Mouse (Mus musculus) gastrocnemius, postnatal 14 days (tissue): ENCODE measurements around the gene Gm3417. TPM values are rescaled to one million over a fixed set of nuclear protein-coding genes. Genes with fewer than 3 reads are reported as not detected.
A peak's percentile ranks its signal among the peaks of the same experiment; 100 is the strongest.
"Not testable (repeated sequence)": the region's sequence is repeated elsewhere in the genome, so short reads cannot be mapped to it uniquely, and the experiment has no call there.

Experiments
- DNase-seq: peaks from one replicate; pipeline ENCODE4 v3.0.0; 2021; ENCODE audit warnings: mixed read lengths
- intact Hi-C: fragments of 180-260 bp; cut with DNase I; formaldehyde crosslinking; loops from one replicate; pipeline ENCODE4 v1.15.1; 2025; ENCODE audit warnings: low total_unique reads
- total RNA-seq, 2 experiments: library from RNA; stranded (reverse); gene quantifications; 2 replicates each; pipeline ENCODE4 v1.2.3; 2021

The Gm3417 gene
- total RNA-seq, 2 experiments from 2014 or later, result not detected

DNA sequence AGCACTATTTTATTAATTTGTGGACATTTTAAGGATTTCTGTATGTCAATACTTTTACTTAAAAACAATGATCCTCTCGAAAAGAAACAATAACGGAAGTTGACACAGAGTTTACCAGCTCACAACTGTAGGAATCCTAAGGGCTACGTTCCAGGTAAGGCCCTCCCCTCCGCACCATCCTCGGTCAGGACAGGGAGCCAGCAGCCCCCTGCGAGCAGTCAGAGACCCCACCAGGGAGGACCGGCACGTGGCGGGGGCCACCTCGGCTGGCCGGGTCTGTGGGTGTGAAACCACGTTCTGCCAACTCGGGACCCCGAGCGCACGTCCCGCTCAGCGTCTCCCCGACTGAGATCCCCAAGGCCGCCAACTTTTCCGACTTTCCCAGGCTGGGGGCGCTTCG, 18.1 kb downstream of the Gm3417 start:
- intact Hi-C loops, result no loop called here
- DNase-seq, result peak; percentile 23

DNA sequence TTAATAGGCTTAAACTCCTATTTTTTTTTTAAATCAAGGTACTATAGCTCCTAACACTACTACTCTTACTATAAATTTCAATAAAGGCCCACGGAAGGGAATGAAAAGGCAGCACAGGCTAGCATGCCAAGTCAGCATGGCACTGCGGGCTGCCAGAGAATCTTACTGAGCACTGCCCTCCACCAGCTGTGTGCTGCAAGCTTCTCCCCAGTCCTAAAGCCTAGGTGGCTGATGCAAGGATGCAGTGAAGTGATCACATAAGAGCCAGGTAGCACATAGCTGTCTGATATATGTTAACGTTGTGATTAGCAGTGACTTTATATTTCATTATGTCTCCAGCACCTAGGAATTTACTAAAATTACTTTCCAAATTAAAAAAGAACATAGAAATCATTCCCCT, 18.6 kb downstream of the Gm3417 start:
- peak; percentile 18 for DNase-seq
- intact Hi-C loops, result no loop called here

GRCm38 (mm10) chr17:14958686-14959327, 19.8 kb downstream of the Gm3417 start:
- intact Hi-C loops, result no loop called here
- no peak for DNase-seq

DNA sequence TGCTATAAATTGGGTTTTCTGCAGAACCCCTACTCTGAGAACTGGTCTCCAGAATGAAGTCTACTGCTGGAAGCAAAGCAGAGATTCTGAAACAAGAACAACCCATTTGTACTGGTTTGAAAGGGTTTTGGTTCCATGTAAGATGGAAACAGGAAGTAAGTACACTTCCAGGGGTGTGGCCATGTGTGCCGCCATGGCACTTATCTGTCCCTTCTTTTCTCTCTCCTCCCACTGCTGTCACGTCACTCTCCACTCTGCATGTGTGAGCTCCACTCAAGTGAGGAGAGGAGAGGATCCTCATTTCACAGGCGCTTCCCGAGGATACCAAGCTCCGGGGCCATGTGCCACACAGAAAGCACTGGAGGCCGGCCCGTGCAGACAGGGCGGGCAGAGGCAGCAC, 25.1 kb downstream of the Gm3417 start:
- no peak for DNase-seq
- intact Hi-C loops, result no loop called here

DNA sequence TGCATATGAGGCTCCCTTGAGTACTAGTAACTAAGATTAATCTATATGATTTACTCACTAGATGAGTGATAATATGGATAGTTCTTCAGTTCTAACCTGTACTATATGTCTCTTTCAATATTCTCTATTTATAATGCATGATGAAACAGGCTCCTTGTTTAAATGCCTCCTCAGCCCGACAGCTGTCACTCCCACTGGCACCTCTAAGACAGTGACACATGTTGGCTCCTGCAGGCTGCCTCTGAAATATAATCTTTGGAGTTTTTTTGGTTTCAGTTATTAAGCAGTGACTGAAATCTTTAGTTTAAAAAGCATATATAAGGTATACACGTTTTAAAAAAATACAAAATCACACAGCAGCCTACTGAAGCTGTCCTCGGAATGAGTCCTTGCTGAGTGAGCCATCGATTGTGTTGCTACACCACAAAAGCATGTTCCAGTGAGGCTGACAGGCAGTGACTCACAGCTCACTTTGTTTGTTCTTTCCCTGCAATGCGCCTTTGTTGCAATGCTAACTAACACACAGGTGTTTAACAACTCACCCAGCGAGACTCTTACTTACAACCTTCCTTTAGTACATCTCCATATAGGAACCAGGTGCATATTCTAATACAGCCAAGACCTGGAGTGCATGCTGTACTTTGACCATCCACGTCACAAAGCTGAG, 29.3 kb downstream of the Gm3417 start:
- intact Hi-C loops, result no loop called here
- no peak for DNase-seq

- no peak for DNase-seq
- intact Hi-C loops, result no loop called here
Observed at GRCm38 (mm10) chr17:14944551-14944950, 34.0 kb downstream of the Gm3417 start.

- no peak for DNase-seq
- intact Hi-C loops, result no loop called here
Observed at GRCm38 (mm10) chr17:14943729-14944059, 34.9 kb downstream of the Gm3417 start.

DNA sequence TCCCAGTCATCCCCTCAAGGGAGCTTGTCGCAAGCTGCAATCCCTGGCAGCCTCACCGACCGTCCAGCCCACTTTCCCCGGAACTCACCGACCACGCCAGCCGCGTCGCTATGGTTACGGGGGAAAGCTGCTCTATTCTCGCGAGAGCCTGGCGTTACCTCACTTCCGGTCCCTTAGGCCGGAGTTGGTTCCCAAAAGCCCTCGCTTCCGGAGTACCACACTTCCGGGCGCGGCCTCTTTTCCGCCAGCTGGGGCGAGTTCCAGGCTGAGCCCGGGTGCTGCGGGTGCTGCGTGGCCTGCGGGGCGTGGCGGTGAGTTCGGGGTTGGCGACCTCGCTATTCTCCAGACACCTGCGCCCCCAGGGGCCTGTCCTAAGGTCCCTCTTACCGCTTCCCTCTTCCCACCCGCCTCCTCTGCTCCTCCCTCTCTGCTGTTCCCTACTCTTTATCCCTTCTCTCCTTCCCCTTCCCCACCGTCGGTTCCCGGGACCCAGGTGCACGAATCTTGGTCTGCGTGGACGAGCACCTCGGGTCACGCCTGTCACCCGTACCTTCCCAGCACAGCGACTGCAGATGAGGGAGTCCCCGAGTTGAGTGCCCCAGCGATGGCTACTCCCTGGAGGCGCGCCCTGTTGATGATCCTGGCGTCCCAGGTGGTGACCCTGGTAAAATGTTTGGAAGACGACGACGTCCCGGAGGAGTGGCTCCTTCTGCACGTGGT, 35.4 kb downstream of the Gm3417 start, which contains the start of the genes Wdr27 and 1600012H06Rik:
Gene Wdr27 (minus strand): TSS at position 150 of the 720 bp plus-strand sequence.
Gene 1600012H06Rik (plus strand): TSS at position 176 of the 720 bp plus-strand sequence.
- intact Hi-C loops, result no loop called here

GRCm38 (mm10) chr17:14942181-14942580, 36.4 kb downstream of the Gm3417 start:
- intact Hi-C loops, DNase-seq: not testable (repeated sequence)

More for the DNA sequence above, 35.4 kb downstream of the Gm3417 start, which contains the start of the genes Wdr27 and 1600012H06Rik:
- DNase-seq, result peak; percentile 100

GRCm38 (mm10) chr17:14935841-14936605, 42.6 kb downstream of the Gm3417 start:
- intact Hi-C loops, result no loop called here
- no peak for DNase-seq

DNA sequence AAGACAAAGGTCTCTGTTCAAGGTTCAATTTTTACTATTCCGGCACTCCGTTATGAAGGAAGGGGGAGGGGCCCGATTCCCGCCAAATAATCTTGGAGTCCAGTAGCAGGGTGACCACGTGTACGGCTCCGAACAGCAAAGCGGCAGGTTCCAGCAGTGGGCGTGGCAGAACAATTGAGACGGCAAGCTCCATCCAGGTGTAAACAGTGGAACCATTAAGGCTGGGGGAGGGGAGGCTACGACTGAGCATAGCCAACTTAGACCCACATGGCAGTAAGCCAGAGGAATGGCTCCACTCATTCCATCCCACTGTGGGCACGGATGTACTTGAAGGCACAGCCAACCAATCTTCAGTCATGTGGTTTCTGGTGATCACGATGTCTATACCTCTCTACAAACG, 43.3 kb downstream of the Gm3417 start:
- intact Hi-C loops, DNase-seq: not testable (repeated sequence)

DNA sequence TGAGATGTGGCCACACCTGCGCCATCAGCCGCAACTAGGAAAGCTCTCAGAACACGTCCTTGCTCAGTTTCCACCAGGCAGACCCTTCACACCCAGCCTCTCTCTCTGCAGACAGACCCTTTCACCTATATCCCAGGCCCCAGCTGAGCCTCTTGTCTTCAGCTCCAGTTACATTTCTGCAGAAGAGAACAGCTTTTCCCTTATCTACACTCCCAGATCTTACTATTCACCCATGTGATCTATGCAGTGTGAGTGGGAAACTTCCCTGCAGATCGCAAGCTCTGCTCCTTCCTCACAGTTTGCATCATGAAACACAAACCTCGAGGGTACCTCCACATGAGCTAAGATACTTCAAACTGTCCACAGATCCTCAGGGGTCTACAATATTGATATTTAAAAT, 47.1 kb downstream of the Gm3417 start:
- intact Hi-C loops, result no loop called here

GRCm38 (mm10) chr17:14930697-14931096, 47.9 kb downstream of the Gm3417 start:
- intact Hi-C loops, result no loop called here
- no peak for DNase-seq

More for the DNA sequence above, 47.1 kb downstream of the Gm3417 start:
- DNase-seq, result no peak

GRCm38 (mm10) chr17:14928631-14929030, 50.0 kb downstream of the Gm3417 start:
- intact Hi-C loops, result no loop called here
- DNase-seq, result no peak

DNA sequence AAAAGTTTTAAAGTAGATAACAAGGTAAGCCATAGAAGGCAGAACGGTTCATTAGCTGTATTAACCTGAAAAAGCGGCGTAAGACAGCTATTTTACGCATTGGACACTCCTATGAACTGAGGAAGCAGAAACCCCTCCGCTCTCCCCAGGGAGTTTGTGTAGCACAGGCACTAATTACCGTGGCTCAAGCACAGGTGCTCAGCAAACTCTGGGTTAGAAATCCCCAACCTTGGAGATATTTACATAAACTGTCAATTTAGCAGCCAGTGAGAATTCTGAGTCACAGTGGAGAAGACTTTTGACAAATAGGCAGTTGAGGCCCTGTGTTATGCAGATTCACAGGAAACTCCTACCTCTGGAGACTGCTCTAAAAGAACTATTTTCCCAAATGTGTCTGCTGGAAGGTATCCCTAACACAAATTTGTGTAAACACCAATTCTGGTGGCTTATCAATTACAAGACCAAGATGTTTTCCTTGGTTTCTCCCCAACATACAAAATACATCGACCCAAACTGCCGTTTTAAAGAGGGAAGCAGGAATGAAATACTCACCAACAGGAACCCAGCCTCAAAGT, 50.9 kb downstream of the Gm3417 start:
- no peak for DNase-seq
- intact Hi-C loops, result no loop called here

- intact Hi-C loops, result no loop called here
- DNase-seq, result no peak
Observed at GRCm38 (mm10) chr17:14921582-14921981, 57.0 kb downstream of the Gm3417 start.

- DNase-seq, result no peak
- intact Hi-C loops, result no loop called here
Observed at GRCm38 (mm10) chr17:14917866-14918265, 60.7 kb downstream of the Gm3417 start.

DNA sequence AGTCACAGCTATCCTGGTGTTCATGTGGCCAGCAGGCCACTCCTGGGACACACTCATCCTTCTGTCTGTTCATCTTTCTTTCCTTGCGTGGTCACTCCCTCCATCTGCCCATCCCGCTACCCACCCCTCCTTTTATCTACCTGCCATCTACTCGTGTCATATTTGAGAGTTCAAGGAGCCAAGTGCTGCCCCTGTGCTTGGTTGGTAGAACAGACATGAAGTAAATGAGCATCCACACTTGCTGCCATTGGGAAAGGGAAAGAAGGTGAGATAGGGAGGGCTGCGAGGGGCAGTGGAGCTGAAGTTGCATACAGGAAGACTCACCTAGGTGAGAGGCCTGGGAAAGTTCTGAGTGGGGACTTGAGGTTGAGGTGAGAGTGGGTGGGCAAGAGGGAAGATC, 64.2 kb downstream of the Gm3417 start:
- no peak for DNase-seq
- intact Hi-C loops, result no loop called here
